Mouse (Mus musculus) embryonic fibroblast, embryonic 13.5 days (primary cell): ENCODE measurements around the gene Crtc1. TPM values are rescaled to one million over a fixed set of nuclear protein-coding genes. Genes with fewer than 3 reads are reported as not detected.

ENCODE experiments used
- H3K27ac ChIP-seq: 2 replicates; pipeline ENCODE4 v1.5.1; 2012; ENCODE audit warnings: low read length, control low read depth, inconsistent platforms; ENCODE audit not compliant: insufficient read depth
- H3K4me1 ChIP-seq: 2 replicates; pipeline ENCODE4 v1.6.1; 2011; ENCODE audit warnings: low read length; ENCODE audit not compliant: control insufficient read depth, insufficient read depth
- H3K4me3 ChIP-seq: 2 replicates; pipeline ENCODE4 v1.5.1; 2011; ENCODE audit warnings: mild to moderate bottlenecking, control low read depth, low read length; ENCODE audit not compliant: insufficient read depth
- CTCF ChIP-seq: IDR thresholded peaks from 2 replicates; pipeline ENCODE4 v1.5.1; 2011; ENCODE audit warnings: mild to moderate bottlenecking, control low read depth, low read length, moderate library complexity, borderline replicate concordance; ENCODE audit not compliant: insufficient read depth
- POLR2A ChIP-seq: IDR thresholded peaks from 2 replicates; pipeline ENCODE4 v1.6.1; 2011; ENCODE audit warnings: low read depth, mild to moderate bottlenecking, control low read depth, low read length, moderate library complexity
- polyA plus RNA-seq: library from polyadenylated mRNA; stranded (reverse); fragments of >200 nt; gene quantifications from 2 replicates; pipeline ENCODE4 v1.2.4, GENCODE M21; 2011; ENCODE audit warnings: low read depth; ENCODE audit not compliant: missing spikeins, insufficient read length

Gene Crtc1
- polyA plus RNA-seq, 1 experiment, result 15.6 TPM

DNA sequence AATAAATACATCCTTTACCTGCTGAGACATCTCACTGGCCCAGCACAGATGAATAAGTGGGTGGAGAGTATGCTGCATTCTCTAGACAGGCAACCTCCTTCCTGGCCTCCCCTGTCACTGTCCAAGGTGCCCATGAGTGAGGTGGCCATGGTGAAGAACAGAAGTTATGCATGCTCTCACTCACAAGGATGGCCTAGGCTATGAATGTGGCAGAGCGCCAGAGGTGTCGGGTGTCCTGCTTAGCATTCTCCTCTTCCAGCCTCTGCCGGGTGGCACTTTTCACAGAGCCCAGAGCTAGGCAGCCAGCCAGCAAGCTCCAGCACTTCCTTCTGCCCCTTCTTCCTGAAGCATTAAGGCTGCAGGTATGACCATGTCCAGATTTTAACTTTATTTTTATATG lies 80.0 kb downstream of the Crtc1 start:
- no peak overlapping the region for H3K4me3 ChIP-seq
- H3K4me1 ChIP-seq, result no peaks in the 10 kb centered on the region
- TF ChIP-seq POLR2A (no peak), CTCF (no peak)
- H3K27ac ChIP-seq, result no peak overlapping the region

DNA sequence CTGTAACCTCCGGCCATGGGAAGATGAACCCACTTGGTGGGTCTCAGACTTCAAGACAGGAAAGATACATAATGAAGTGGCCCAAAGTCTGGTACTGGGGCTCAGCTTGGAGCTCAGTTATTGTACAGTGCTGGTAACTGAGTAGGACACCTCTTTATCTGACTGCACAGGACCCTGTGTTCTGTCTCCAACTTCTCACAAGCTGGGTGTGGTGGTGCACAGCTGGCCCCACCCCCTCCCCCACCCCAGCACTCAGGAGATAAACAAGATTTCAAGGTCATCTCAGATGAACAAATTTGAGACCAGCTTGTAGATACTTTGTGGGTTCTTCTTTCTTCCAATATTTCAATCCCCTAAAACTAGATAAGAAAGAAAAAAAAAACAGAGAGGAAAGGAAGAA lies 83.3 kb downstream of the Crtc1 start:
- Histone ChIP-seq H3K4me3 (no peak overlapping the region), H3K4me1 (peaks cover 1% of the 10 kb centered on the region; the same call in 1 of the 2 replicates), H3K27ac (no peak overlapping the region)
- no peak for TF ChIP-seq POLR2A

DNA sequence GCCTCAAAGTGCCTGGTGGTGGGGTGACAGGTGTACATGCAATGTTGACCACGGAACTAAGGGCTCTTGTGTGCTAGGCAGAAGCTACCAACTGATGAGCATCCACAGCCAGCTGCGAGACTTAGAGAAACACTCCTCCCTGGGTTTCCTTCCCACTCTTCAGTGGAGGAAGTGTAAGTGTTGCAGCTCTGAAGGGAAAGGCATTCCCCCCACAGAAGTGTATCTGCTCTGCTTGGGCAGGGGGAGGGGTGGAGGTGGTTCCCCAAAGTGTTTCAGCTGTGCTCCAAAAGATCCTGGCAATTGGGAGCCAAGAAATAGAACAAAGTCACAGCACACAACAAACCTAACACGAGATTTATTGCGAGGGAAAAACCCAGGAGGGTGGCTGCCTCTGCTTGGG lies 85.4 kb downstream of the Crtc1 start:
- TF ChIP-seq POLR2A (no peak), CTCF (no peak)
- Histone ChIP-seq H3K4me3 (no peak overlapping the region), H3K27ac (no peak overlapping the region), H3K4me1 (peaks cover 8% of the 10 kb centered on the region; the same call in 1 of the 2 replicates)

DNA sequence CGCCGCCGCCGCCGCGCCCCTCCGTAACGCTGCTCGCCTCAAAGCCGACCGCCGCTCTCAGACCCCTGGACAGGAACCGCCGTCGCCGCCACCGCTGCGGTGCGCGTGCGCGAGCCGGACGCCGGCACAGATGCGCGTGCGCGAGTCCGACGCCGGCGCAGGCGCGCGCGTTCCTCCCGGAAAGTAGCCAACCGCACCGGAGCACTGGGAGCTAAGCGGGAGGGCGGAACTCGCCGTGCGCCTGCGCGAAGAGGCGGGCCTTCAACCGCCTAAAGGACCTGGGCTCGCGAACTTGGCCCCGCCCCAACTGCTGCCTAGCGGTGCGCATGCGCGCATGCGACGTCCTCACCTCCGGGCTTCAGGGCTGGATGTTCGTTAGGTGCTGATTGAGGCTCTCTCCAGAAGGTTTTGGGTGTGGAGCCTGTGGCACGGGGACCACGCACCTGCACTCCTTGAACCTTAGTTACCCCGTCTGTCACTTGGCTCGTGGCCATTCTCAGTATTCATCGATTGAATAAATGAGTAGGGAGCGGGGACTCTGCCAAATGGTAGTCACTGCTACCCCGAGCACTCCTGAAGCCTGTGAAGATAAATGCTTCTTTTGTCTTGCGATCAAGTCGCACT lies 86.1 kb downstream of the Crtc1 start, which contains the start of gene Upf1:
Upf1 (minus strand) TSS at position 85 of the 624 bp plus-strand sequence.
- H3K4me1 ChIP-seq, result peaks cover 11% of the 10 kb centered on the region

DNA sequence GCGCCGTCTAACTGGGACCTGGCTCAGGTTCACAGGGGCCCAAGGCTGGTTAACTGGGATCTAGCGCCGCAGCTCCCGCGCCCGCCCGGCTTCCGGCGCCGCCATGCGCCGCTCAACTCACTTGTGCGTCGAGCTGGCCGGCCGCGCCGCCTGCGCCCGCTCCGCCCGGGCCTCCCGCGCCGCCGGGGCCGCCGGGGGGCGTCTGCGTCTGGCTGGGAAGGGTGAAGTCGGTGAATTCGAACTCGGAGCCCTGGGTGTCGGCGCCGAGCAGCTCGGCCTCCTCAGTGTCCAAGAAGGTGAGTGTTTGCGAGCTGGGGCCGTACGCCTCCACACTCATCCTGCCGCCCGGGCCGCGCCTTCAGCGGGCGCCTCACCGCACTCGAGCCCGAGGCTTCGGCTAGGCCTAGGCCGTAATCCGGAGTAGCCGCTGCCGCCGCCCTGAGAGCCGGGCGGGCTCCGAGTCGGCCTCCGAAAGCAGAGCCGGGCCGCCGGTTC lies 86.7 kb downstream of the Crtc1 start:
- Histone ChIP-seq H3K27ac (0 out of 2 replicates have a peak overlapping the region, but pooled peaks have one; percentile 38), H3K4me1 (peaks cover 13% of the 10 kb centered on the region), H3K4me3 (peak overlapping the region; percentile 73)
- TF ChIP-seq POLR2A, result no peak
- no peak for TF ChIP-seq CTCF

More for the DNA sequence above, 86.1 kb downstream of the Crtc1 start, which contains the start of gene Upf1:
- TF ChIP-seq POLR2A (peak; percentile 97), CTCF (no peak)
- Histone ChIP-seq H3K4me3 (peak within 1 kb of the TSS; percentile 73), H3K27ac (0 out of 2 replicates have a peak within 1 kb of the TSS, but pooled peaks have one; percentile 38)

DNA sequence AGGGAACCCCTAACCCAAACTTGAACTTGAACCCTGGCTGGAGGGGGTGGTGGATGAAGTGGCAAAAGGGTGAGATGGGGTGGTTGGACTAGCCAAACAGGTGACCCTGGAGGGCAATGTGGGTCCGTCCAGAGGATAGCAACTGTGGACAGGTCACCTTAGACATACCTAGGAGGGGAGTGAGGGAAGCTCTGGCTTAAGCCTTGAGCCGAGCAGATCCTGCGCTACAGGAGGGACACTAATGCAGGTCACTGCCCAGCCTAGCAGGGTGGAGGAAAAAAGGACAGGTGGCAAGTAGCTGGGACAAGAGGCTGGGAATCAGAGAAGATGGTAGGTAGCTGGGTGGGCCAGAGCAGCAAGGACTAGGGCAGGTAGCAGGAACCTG lies 87.4 kb downstream of the Crtc1 start:
- no peak for TF ChIP-seq CTCF
- TF ChIP-seq POLR2A, result no peak
- H3K4me1 ChIP-seq, result peaks cover 13% of the 10 kb centered on the region
- no peak overlapping the region for H3K27ac ChIP-seq
- peak overlapping the region; percentile 73 for H3K4me3 ChIP-seq

DNA sequence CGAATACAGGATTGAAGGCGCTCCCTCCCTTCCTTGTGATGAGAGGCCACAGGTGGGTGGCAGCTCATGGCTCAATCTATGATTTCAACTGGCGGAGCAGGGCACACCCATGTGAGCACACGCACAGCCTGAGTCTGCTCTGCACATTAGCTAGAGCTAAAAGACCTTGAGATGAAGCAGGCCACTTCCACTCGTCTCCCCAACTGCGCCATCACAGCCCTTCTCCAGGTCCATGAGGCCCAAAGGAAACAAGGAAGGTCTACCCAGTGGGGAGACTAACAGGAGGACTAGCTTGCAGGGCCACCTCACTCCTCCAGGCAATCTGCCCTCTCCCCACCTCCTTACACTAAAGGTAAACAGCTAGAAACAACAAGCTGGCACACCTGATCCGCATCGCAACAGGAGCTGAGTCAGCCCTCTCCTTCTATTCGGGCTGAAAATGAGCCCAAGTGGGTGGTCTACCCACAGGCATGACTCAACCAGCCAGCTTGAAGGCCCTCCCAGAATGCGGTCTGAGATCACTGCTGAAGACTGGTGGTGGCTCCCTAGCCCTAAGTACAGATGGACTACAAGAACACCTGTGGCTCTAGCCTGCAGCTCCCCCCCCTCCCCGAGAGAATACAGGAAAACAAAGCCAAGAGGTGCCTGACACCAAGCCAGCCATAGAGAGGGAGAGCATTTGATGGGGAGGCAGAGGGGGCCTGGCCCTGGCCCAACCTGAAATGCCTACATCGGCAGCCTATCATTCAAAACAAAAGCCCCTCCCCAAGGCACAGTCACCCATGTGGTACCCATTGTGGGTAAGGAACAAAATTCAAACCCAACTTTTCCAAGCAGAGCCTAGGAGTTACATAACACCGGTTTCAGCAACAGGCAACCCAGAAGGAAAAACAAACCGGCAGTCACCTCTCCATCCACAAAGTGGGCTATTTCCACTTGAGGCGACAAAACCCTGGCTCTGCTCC lies 88.1 kb downstream of the Crtc1 start:
- peaks cover 13% of the 10 kb centered on the region for H3K4me1 ChIP-seq
- TF ChIP-seq CTCF (no peak), POLR2A (no peak)
- H3K27ac ChIP-seq, result no peak overlapping the region
- peak overlapping the region; percentile 73 for H3K4me3 ChIP-seq

DNA sequence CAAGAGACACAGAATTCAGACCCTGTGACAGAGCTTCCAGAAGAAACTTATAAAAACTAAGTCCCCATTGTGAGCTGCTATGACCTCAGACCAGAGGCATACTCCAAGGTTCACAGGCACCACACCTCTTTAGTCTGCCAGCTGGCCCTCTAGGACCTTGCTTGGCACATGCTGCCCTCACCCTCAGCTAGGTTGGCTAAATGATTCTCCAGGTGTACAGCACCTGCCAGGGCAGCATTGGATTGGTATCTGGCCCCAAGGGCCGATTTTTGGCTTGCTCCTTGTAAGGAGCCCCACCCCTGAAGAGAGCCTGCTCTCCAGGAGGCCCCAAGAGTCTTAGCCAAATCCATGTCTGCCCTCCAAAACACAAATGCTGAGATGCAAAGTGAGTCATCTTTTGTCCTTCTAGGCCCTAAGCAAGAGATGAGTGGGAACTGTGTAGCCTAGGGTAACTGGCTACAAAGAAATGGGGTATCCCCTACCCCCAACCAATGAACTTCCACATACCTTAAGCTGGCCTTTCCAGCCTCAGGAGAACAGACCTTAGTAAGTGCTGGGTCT lies 91.4 kb downstream of the Crtc1 start:
- H3K27ac ChIP-seq, result no peak overlapping the region
- no peak for TF ChIP-seq CTCF
- TF ChIP-seq POLR2A, result no peak
- no peak overlapping the region for H3K4me3 ChIP-seq
- peaks cover 13% of the 10 kb centered on the region for H3K4me1 ChIP-seq

DNA sequence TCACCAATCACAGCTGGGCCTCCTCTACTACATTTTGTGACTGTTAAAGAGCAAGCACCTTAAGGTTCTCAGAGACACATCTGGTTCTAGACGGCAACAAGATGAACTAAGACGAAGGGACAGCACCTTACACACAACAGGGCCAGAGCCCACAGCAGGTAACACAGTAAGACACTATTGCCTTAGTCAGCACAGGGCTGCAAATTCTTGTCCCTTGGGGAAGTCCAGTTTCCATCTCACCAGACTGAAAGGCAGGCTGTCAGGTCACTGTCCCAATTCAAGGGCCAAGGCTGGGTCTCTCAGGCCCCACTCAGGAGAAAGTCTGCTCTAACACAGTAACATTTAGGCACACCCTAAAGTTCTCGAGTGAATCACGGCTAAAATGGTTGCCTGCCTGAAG lies 91.9 kb downstream of the Crtc1 start:
- H3K4me3 ChIP-seq, result no peak overlapping the region
- TF ChIP-seq POLR2A, result no peak
- TF ChIP-seq CTCF, result no peak
- H3K4me1 ChIP-seq, result peaks cover 13% of the 10 kb centered on the region

More for the DNA sequence above, 91.9 kb downstream of the Crtc1 start:
- H3K27ac ChIP-seq, result no peak overlapping the region
